Mouse (Mus musculus) limb, embryonic 10.5 days (tissue): ENCODE data around the gene Col18a1. TPM values are rescaled to one million over a fixed set of nuclear protein-coding genes. Genes with fewer than 3 reads are reported as not detected.

Experiments used
- DNase-seq: peaks from one replicate; pipeline ENCODE4 v3.0.0-alpha.2; 2017; ENCODE audit warnings: low spot score
- H3K27ac ChIP-seq: fragments of 300-500 bp; sonication (generic); 2 replicates; pipeline ENCODE4 v1.5.1; 2016; ENCODE audit warnings: mild to moderate bottlenecking
- H3K27me3 ChIP-seq: fragments of 300-500 bp; sonication (generic); 2 replicates; pipeline ENCODE4 v1.6.1; 2016; ENCODE audit warnings: low read depth, mild to moderate bottlenecking; ENCODE audit not compliant: poor library complexity, severe bottlenecking
- H3K36me3 ChIP-seq: fragments of 300-500 bp; sonication (generic); 2 replicates; pipeline ENCODE4 v1.6.1; 2016; ENCODE audit warnings: mild to moderate bottlenecking, moderate library complexity
- H3K4me1 ChIP-seq: fragments of 300-500 bp; sonication (generic); 2 replicates; pipeline ENCODE4 v1.6.1; 2016
- H3K4me3 ChIP-seq: fragments of 300-500 bp; sonication (generic); 2 replicates; pipeline ENCODE4 v1.5.1; 2016; ENCODE audit warnings: mild to moderate bottlenecking, moderate library complexity
- H3K9me3 ChIP-seq: fragments of 300-500 bp; sonication (generic); replicated peaks from 2 replicates; pipeline ENCODE4 v1.6.1; 2016; ENCODE audit warnings: mild to moderate bottlenecking
- WGBS: fragments of 180-500 bp; shearing (Covaris S2); methylation state at CpG from one replicate; pipeline ENCODE4 v1.1.7; 2016; 5-methylcytosine and 5-hydroxymethylcytosine counted together
- polyA plus RNA-seq: library from polyadenylated mRNA; unstranded; fragments of >200 nt; fragmentation: Nextera tagmentation; extraction: Ambion mirVana; gene quantifications from 2 replicates; pipeline ENCODE4 v1.2.1, GENCODE M21; 2016

The Col18a1 gene
- polyA plus RNA-seq, 1 experiment from 2014 or later = 149 TPM

GRCm38 (mm10) chr10:77111550-77112249 is 54.6 kb downstream of the Col18a1 start:
- Histone ChIP-seq H3K27me3 (no peaks in the 10 kb centered on the region), H3K27ac (0 out of 2 replicates have a peak overlapping the region, but pooled peaks have one; percentile 8), H3K9me3 (no peaks in the 10 kb centered on the region), H3K4me3 (no peak overlapping the region), H3K36me3 (peaks cover 8% of the 10 kb centered on the region; the same call in 1 of the 2 replicates), H3K4me1 (peaks cover 47% of the 10 kb centered on the region)
- 89% methylated on average over 4 of the region's 4 CpGs for WGBS
- no peak for DNase-seq

GRCm38 (mm10) chr10:77110843-77111242 is 55.5 kb downstream of the Col18a1 start:
- Histone ChIP-seq H3K4me1 (peaks cover 41% of the 10 kb centered on the region), H3K27ac (no peak overlapping the region)

DNA sequence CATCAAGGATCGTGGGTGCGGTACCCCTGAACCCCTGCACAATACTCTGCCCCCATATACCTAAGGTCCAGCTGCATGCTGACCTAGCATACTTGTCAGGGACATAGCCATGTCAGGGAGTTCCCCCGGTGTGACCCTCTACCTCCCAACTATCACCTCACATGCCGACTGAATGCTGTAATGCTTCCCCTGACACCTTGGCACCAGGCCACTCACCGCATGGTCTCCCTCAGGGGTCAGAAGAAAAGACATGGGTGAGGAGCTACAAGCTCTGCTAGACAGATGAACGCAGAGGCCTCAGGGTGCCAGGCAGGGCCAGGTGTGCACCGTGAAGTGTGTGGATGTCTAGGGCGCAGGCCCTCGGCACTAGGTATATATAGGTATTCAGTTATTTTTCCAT is 56.3 kb downstream of the Col18a1 start:
- 95% methylated on average over 9 of the region's 9 CpGs for WGBS
- H3K4me3 ChIP-seq = no peak overlapping the region
- peaks cover 8% of the 10 kb centered on the region; the same call in 1 of the 2 replicates for H3K36me3 ChIP-seq
- no peak for DNase-seq
- H3K27me3 ChIP-seq = no peaks in the 10 kb centered on the region
- no peaks in the 10 kb centered on the region for H3K9me3 ChIP-seq
- no peak overlapping the region for H3K27ac ChIP-seq
- H3K4me1 ChIP-seq = peaks cover 41% of the 10 kb centered on the region

More at GRCm38 (mm10) chr10:77110843-77111242, 55.5 kb downstream of the Col18a1 start:
- DNase-seq = no peak
- Histone ChIP-seq H3K4me3 (no peak overlapping the region), H3K9me3 (no peaks in the 10 kb centered on the region), H3K36me3 (peaks cover 8% of the 10 kb centered on the region; the same call in 1 of the 2 replicates), H3K27me3 (no peaks in the 10 kb centered on the region)
- WGBS = 69% methylated on average over 7 of the region's 7 CpGs

- Histone ChIP-seq H3K9me3 (no peaks in the 10 kb centered on the region), H3K4me1 (peaks cover 31% of the 10 kb centered on the region), H3K36me3 (peaks cover 7% of the 10 kb centered on the region; the same call in 1 of the 2 replicates), H3K27ac (no peak overlapping the region), H3K27me3 (no peaks in the 10 kb centered on the region), H3K4me3 (no peak overlapping the region)
- DNase-seq = no peak
- 92% methylated on average over 4 of the region's 4 CpGs for WGBS
Observed at GRCm38 (mm10) chr10:77108106-77108505, 58.2 kb downstream of the Col18a1 start.

DNA sequence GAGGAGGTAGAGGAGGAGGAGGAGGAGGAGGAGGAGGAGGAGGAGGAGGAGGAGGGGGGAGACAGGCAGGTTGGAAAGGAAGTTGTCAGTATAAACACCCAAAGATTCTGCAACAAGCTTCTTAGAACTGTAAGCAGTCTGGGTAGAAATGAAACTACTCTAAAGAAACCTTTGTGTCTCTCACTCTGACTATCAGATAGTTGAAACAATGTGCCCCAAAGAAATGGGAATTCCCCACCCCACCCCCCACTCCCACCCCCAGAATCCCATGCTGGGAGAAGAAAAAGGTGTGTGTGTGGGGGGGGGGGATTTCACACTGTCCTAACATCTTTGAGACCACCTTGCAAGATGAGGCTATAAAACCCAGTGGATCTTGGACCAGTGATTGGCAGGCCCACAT is 62.0 kb downstream of the Col18a1 start:
- no peak overlapping the region for H3K4me3 ChIP-seq
- DNase-seq = no peak

DNA sequence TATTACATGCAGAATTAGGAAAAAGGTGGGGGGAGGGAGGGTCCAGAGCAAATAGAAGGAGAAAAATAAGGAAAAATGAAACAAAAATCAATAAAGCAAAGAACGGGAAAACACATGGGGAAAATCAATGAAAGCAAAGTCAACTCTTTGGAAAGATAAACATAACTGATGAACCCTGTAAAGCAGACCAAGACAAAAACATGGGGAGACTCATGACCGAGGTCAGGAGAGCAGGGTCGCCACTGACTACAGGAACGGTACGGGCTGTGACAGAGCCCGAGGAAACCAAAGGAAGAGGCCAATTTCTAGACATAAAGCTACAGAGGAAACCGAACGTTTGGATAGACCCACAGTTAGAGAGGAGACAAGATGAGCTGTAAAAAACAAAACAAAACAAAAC is 62.7 kb downstream of the Col18a1 start:
- no peaks in the 10 kb centered on the region for H3K9me3 ChIP-seq
- no peak overlapping the region for H3K4me3 ChIP-seq
- no peaks in the 10 kb centered on the region for H3K27me3 ChIP-seq
- no peak for DNase-seq
- no peak overlapping the region for H3K27ac ChIP-seq
- WGBS = 82% methylated on average over 8 of the region's 8 CpGs
- H3K36me3 ChIP-seq = no peaks in the 10 kb centered on the region
- 0 out of 2 replicates have a peak, but pooled peaks cover 6% of the 10 kb centered on the region for H3K4me1 ChIP-seq

More for the DNA sequence above, 62.0 kb downstream of the Col18a1 start:
- no peaks in the 10 kb centered on the region for H3K27me3 ChIP-seq
- H3K36me3 ChIP-seq = no peaks in the 10 kb centered on the region
- 0 out of 2 replicates have a peak, but pooled peaks cover 3% of the 10 kb centered on the region for H3K4me1 ChIP-seq
- no peak overlapping the region for H3K27ac ChIP-seq
- H3K9me3 ChIP-seq = no peaks in the 10 kb centered on the region

DNA sequence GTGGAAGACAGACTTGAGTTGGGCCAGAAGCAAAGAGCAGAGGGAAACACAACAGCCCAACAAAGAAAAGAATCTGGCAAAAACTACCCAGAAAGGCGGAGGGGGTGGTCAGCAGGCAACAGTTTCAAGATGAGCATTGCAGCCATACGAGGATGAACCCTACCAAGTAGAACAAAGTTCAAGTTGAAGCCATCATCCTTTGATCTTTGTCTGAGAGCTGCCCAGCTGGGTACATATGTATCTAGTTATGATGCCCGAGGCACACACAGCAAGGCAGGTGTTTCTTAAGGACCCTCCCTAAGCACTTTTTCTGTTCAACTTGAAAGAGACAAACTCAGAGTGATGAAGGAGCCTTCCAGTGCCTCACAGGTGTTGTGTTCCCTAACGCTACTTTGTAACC is 66.6 kb downstream of the Col18a1 start:
- peaks cover 16% of the 10 kb centered on the region for H3K36me3 ChIP-seq
- H3K27me3 ChIP-seq = no peaks in the 10 kb centered on the region
- H3K27ac ChIP-seq = no peak overlapping the region
- 0 out of 2 replicates have a peak, but pooled peaks cover 3% of the 10 kb centered on the region for H3K4me1 ChIP-seq
- 82% methylated on average over 4 of the region's 4 CpGs for WGBS
- no peaks in the 10 kb centered on the region for H3K9me3 ChIP-seq
- no peak overlapping the region for H3K4me3 ChIP-seq
- DNase-seq = no peak

DNA sequence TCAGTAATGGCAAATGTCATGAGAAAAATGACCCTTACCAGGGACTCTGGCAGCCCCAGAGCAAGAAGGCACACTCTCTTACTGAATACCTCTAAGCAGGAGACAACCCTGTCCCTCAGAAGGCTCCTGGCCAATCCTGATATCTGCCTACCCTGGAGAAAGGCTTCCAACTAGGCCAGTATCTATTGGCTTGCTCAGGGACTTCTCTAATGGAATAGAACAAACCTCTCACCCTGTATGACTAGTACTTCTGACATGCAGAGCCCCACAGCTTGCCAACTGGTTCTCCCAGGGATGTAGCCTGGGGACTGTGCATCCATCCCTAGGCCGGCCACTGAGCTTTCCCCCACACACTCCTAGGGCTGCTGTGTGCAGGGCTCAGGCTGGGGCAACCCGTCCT is 67.7 kb downstream of the Col18a1 start:
- WGBS = 80% methylated on average over 2 of the region's 2 CpGs
- Histone ChIP-seq H3K4me1 (0 out of 2 replicates have a peak, but pooled peaks cover 3% of the 10 kb centered on the region), H3K36me3 (peaks cover 26% of the 10 kb centered on the region), H3K27me3 (no peaks in the 10 kb centered on the region), H3K27ac (no peak overlapping the region), H3K9me3 (no peaks in the 10 kb centered on the region), H3K4me3 (no peak overlapping the region)
- no peak for DNase-seq

DNA sequence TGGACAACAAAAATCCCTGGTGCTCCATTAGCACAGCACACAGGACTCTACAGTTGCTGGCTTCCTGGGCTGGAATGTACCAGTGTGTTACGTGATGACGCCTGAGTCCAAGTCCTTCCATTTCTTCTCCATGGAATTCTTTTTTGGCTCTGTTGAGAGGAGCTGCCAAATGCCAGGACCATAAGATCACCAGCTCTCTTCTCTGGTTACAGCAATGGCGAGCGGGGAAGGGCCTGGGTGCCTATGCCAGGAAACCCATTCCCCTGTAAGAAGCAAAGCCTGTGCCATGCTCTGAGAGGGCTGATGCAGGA is 68.5 kb downstream of the Col18a1 start:
- Histone ChIP-seq H3K4me1 (0 out of 2 replicates have a peak, but pooled peaks cover 3% of the 10 kb centered on the region), H3K36me3 (peaks cover 32% of the 10 kb centered on the region), H3K27ac (no peak overlapping the region), H3K27me3 (no peaks in the 10 kb centered on the region), H3K9me3 (no peaks in the 10 kb centered on the region), H3K4me3 (no peak overlapping the region)
- WGBS = 94% methylated on average over 4 of the region's 4 CpGs
- no peak for DNase-seq

DNA sequence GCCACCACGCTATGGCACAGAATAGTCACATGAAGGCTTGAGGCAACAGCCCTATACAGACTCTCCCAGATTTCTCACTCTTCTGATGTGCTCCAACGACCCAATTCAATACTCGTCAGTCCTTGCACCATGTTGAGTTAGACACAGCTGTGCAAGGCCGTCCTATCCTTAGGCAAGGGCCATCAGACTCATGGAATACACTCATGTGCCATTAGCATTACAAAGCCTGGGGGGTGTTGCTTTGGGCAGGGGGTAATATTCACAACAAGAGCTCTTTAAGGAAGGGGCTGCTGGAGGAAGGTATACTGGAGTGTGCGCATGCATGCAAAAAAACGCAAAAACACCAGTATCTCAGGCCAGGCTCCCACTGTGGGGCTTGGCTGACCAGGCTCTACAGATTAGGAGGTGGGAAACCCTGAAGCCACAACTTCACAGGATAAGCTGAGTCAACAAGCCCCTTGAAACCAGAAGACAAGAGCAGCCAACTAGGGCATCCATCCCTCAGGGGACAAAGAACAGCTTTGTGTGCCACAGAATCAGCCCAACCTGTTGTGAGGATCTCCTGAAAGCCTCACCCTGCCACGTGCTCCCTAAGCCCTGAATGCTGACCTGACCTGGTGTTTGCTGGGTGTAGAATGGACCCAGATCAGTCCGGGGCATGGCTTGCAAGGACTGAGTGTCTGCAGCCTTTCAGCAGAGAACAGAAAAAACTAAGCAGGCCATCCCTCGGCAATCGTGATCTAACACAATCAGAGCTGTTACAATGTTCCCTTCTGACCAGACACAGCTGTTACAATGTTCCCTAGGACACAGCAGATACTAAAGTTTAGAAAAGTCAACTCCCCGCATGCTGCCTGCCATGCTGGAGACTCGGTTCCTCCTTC is 69.1 kb downstream of the Col18a1 start:
- Histone ChIP-seq H3K4me1 (0 out of 2 replicates have a peak, but pooled peaks cover 3% of the 10 kb centered on the region), H3K27ac (no peak overlapping the region), H3K9me3 (no peaks in the 10 kb centered on the region), H3K4me3 (no peak overlapping the region), H3K27me3 (no peaks in the 10 kb centered on the region), H3K36me3 (peaks cover 38% of the 10 kb centered on the region)
- 80% methylated on average over 12 of the region's 12 CpGs for WGBS
- DNase-seq = no peak

DNA sequence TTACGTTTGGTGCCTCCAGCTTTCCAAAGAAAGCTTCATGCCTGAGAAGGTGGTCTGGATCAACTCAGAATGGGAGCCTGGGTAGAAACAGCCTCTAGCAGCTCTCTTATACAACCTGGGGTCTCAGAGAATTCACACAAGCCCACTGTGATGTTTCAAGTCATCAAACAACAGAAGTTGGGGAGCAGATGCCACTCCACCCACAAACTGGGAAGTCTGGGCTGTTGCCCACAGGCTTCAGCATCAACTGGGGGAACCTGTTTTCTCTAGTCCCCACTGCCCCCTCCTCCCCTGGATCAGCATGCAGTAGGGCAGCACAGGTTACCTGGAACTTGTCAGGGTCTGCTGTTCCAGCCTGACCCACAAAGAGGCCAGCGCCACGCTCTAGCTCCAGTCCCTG is 70.7 kb downstream of the Col18a1 start:
- no peaks in the 10 kb centered on the region for H3K27me3 ChIP-seq
- WGBS = 95% methylated on average over 3 of the region's 3 CpGs
- H3K4me3 ChIP-seq = no peak overlapping the region
- peaks cover 43% of the 10 kb centered on the region for H3K36me3 ChIP-seq
- no peak overlapping the region for H3K27ac ChIP-seq
- 0 out of 2 replicates have a peak, but pooled peaks cover 3% of the 10 kb centered on the region for H3K4me1 ChIP-seq
- DNase-seq = no peak
- no peaks in the 10 kb centered on the region for H3K9me3 ChIP-seq

GRCm38 (mm10) chr10:77093817-77094216 is 72.5 kb downstream of the Col18a1 start:
- Histone ChIP-seq H3K9me3 (no peaks in the 10 kb centered on the region), H3K4me1 (0 out of 2 replicates have a peak, but pooled peaks cover 1% of the 10 kb centered on the region), H3K4me3 (no peak overlapping the region), H3K36me3 (peaks cover 46% of the 10 kb centered on the region), H3K27me3 (no peaks in the 10 kb centered on the region), H3K27ac (no peak overlapping the region)
- no peak for DNase-seq

DNA sequence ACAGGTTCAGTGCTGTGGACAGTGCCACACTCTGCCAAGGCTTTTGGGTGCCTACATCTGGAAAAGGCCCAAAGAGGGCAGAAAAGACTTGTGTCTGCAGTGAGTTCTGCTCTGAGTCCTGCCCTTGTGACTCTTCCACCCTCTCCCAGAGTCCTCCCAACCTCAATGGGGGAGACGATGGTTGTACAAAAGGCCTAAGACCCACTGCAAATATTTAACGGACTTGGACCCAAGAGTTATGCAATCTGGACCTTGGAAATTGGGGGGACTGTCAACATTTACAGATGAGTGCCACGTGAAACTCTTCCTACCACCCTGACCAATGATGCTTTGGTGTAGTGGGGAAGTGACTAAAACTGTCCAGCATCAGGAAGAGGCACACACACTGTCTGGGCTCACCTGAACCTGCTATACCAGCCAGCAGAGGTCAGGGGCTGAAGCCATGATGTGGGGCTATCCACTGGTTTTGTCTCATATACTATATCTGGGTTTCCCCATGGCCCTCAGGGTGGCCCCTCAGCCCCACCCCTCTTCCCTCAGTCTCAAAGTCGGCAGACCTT is 74.7 kb downstream of the Col18a1 start:
- no peak for DNase-seq
- H3K36me3 ChIP-seq = peaks cover 60% of the 10 kb centered on the region
- H3K27me3 ChIP-seq = no peaks in the 10 kb centered on the region
- no peak overlapping the region for H3K4me3 ChIP-seq
- H3K9me3 ChIP-seq = no peaks in the 10 kb centered on the region
- H3K4me1 ChIP-seq = no peaks in the 10 kb centered on the region
- 84% methylated on average over 4 of the region's 4 CpGs for WGBS
- no peak overlapping the region for H3K27ac ChIP-seq
